In the genomic region with DNA sequence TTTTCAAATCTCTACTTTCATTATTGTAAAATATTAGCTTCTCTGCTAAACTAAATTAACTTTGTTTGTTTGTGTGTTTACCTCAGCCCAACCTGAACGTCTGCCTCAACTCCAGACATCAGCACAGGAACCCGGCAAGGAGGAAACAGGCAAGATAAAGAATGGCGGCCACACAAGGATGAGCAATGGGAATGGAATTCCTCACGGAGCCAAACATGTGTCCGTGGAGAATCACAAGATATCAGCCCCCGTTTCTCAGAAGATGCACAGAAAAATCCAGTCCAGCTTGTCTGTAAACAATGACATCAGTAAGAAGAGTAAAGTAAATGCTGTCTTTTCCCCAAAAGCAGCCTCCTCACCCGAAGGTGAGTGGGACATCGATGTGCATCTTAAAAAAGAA, we compare ENCODE assay signal across 18 mouse cellular contexts. TPM values are rescaled to one million over a fixed set of nuclear protein-coding genes. Genes with fewer than 3 reads are reported as not detected.
DNase-seq lines count a peak whose midpoint lies in the region; ATAC-seq lines count a peak whose summit lies in the region.
"Had no signal": no experiment of that assay in that cellular context is flagged by ENCODE, and none has a peak within 500 bp of the region (broad histone marks: within the 10 kb centered on the region; RNA-seq: fewer than 3 reads in every experiment).

No protein-coding gene starts in this region.

- no peaks in the 10 kb centered on the region for H3K27me3 ChIP-seq in hindbrain, embryonic 16.5 days (replicated peaks; ENCODE audit: control insufficient read depth, insufficient read depth, low read length)
- H3K27me3 ChIP-seq: CH12.LX; embryonic facial prominence, embryonic 13.5 days; limb, embryonic 13.5 days; liver, embryonic 15.5 days; midbrain, embryonic 12.5 days had no signal

- no peaks in the 10 kb centered on the region for H3K4me1 ChIP-seq in hindbrain, embryonic 16.5 days (ENCODE audit: control insufficient read depth, insufficient read depth, low read depth, low read length)
- H3K4me1 ChIP-seq: embryonic facial prominence, embryonic 13.5 days; forebrain, embryonic 10.5 days; limb, embryonic 13.5 days; liver, embryonic 15.5 days; midbrain, embryonic 12.5 days had no signal

- intact Hi-C loops in heart, postnatal 10 days (cut with DNase I) = no loop called here

- WGBS in hindbrain, embryonic 16.5 days = 77% methylated on average over 8 of the region's 8 CpGs

- peak; percentile 11 for DNase-seq in kidney, adult 11 months
- DNase-seq in kidney, adult 9 months = no peak
- DNase-seq in 3T3-L1 (ENCODE audit: low read depth, low spot score) = peak; percentile 96
- DNase-seq in NIH3T3 (ENCODE audit: low read depth) = peak; percentile 81
- DNase-seq in heart, postnatal 10 days = peak; percentile 49 to 63
- no peak for DNase-seq in cerebellum, postnatal 10 days
- DNase-seq: adrenal gland, postnatal 14 days; cerebellum, adult 18-20 months; gastrocnemius, postnatal 14 days; right cerebral cortex, adult 18-20 months; thymus, adult 2 months had no signal

- no peak overlapping the region for H3K4me3 ChIP-seq in hindbrain, embryonic 16.5 days (ENCODE audit: low read length)
- H3K4me3 ChIP-seq: embryonic facial prominence, embryonic 13.5 days; forebrain, embryonic 10.5 days; limb, embryonic 13.5 days; liver, embryonic 15.5 days; midbrain, embryonic 12.5 days had no signal

- H3K4me2 ChIP-seq in hindbrain, embryonic 16.5 days (ENCODE audit: low read length) = no peak overlapping the region
- H3K4me2 ChIP-seq: embryonic facial prominence, embryonic 13.5 days; limb, embryonic 13.5 days; liver, embryonic 15.5 days; midbrain, embryonic 12.5 days had no signal

- ATAC-seq in hindbrain, embryonic 16.5 days = no peak

- no peaks in the 10 kb centered on the region for H3K9me3 ChIP-seq in hindbrain, embryonic 16.5 days (ENCODE audit: control insufficient read depth, low read length)
- H3K9me3 ChIP-seq: embryonic facial prominence, embryonic 13.5 days; forebrain, embryonic 10.5 days; limb, embryonic 13.5 days; liver, embryonic 15.5 days; midbrain, embryonic 12.5 days had no signal

- H3K9ac ChIP-seq in hindbrain, embryonic 16.5 days (ENCODE audit: low read depth, low read length) = no peak overlapping the region
- H3K9ac ChIP-seq: embryonic facial prominence, embryonic 13.5 days; limb, embryonic 13.5 days; liver, embryonic 15.5 days; midbrain, embryonic 12.5 days had no signal

- no peak overlapping the region for H3K27ac ChIP-seq in hindbrain, embryonic 16.5 days (ENCODE audit: low read depth, low read length)
- H3K27ac ChIP-seq: embryonic facial prominence, embryonic 13.5 days; forebrain, embryonic 10.5 days; limb, embryonic 13.5 days; liver, embryonic 15.5 days; midbrain, embryonic 12.5 days had no signal

- no peaks in the 10 kb centered on the region for H3K36me3 ChIP-seq in hindbrain, embryonic 16.5 days (ENCODE audit: control insufficient read depth, insufficient read depth, low read length)
- H3K36me3 ChIP-seq: liver, embryonic 15.5 days; midbrain, embryonic 12.5 days had no signal

RNA-seq across cellular contexts. Expression of gene Mdfic, which starts 49.7 kb away (rescaled TPM):
- total RNA-seq in heart, postnatal 10 days (2021) = 10 to 100 TPM; 23.1 to 26.2 TPM
- 1.2 and 2.0 TPM in 2 replicates for polyA plus RNA-seq in hindbrain, embryonic 16.5 days (2015; fragmentation: Nextera tagmentation; extraction: Ambion mirVana)

Comparison
In these comparisons a context has a peak if more than half of its experiments do, and no peak if none do; other contexts are left out.
1. DNase-seq: peak in kidney, adult 11 months (single experiment), 3T3-L1 (single experiment), NIH3T3 (single experiment) and heart, postnatal 10 days (2 of 2); none in kidney, adult 9 months (single experiment) and cerebellum, postnatal 10 days (0 of 2).